Mouse (Mus musculus): ENCODE data around the gene 2810004N23Rik. TPM values are rescaled to one million over a fixed set of nuclear protein-coding genes. Genes with fewer than 3 reads are reported as not detected.

2810004N23Rik gene
- polyA plus RNA-seq, 1 experiment from 2014 or later, result 22.0 TPM

DNA sequence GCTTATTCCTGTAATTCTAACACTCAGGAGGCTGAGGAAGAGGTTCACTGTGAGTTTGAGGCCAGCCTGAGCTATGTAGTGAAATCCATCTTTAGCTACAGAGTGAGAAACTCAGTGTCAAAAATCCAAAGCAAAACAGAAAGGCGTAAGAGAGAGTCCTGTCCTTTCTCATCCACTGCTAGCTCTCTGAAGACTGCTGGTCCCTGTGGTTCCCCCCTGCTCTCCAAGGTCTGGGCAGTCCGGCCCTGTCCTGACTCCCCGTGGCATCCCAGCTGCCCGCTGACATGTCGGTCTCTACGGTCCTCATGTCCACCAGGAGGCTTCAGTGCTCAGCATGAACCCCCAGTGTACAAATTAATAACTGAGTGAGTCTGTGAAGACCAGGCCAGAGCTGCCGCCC, 26.6 kb downstream of the 2810004N23Rik start:
- Histone ChIP-seq H3K4me1 (0 out of 2 replicates have a peak, but pooled peaks cover 6% of the 10 kb centered on the region), H3K27ac (replicated peaks) (no peak overlapping the region), H3K4me2 (no peak overlapping the region), H3K9me3 (replicated peaks) (no peaks in the 10 kb centered on the region), H3K27me3 (replicated peaks) (no peaks in the 10 kb centered on the region), H3K4me3 (replicated peaks) (no peak overlapping the region), H3K9ac (replicated peaks) (no peak overlapping the region), H3K36me3 (peaks cover 36% of the 10 kb centered on the region)
- WGBS, result 82% methylated on average over 7 of the region's 7 CpGs
- no peak for ATAC-seq (ENCODE audit: low FRiP score)

DNA sequence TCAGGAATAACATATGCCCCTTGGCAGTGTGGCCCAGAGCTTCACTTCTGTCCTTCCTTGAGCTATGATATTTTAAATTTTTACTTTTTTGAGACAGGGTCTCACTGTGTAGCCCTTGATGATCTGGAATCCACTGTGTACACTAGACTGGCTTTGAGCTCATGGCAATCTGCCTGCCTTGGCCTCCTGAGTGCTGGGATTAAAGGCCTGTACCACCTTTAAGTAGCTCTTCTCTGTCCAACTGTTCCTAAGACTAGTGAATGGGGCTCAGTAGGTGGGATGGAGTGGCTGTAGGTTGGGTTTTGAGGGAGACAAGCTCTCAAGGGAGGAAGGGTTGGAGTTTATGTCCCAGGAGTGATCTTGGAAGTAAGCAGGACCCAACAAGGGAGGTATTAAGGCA, 27.1 kb downstream of the 2810004N23Rik start:
- H3K9me3 ChIP-seq (replicated peaks), result no peaks in the 10 kb centered on the region

DNA sequence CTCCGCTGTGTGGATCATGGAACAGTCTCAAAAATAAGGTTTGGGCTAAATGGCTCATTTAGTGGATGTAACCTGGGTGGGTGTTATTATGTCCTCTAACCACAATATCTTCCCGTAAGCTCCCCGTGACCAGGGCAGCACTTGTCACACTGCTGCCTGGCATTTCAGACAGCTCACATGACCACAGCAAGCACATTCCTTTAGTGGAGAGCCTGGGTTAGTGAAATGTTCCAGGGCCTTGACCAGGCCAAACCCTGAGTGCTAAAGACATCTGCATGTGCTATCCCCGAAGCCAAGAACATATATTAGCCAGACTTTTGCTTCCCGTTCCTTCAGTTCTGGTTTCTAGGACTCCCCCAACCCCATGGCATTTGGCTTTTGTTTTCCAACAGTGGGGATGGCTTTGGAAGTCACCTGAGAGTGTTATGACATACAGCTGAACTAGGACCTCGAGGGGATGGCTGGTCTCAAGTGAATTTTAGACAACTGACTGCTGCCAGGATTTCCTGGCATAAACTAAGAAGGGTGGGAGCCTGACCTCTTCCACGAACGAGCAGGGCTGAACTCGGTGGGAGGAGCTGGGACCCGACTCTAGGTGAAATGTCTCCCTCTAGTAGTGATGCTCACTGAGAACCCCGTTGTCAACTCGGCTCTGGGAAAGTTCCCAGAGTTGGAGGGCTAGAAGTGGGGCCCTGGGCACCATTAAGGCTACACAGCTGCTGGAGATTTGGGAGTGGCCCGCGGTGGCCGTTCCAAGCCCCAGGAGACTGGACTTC, 29.3 kb downstream of the 2810004N23Rik start:
- H3K9me3 ChIP-seq (replicated peaks), result no peaks in the 10 kb centered on the region
- no peak for ATAC-seq (ENCODE audit: low FRiP score)
- H3K27me3 ChIP-seq (replicated peaks), result no peaks in the 10 kb centered on the region
- no peak overlapping the region for H3K27ac ChIP-seq (replicated peaks)
- H3K4me1 ChIP-seq, result 0 out of 2 replicates have a peak, but pooled peaks cover 6% of the 10 kb centered on the region
- H3K36me3 ChIP-seq, result peaks cover 35% of the 10 kb centered on the region
- 47% methylated on average over 15 of the region's 15 CpGs for WGBS
- H3K4me2 ChIP-seq, result peak overlapping the region; percentile 17; the same call in 1 of the 2 replicates
- no peak overlapping the region for H3K4me3 ChIP-seq (replicated peaks)
- H3K9ac ChIP-seq (replicated peaks), result no peak overlapping the region

More for the DNA sequence above, 27.1 kb downstream of the 2810004N23Rik start:
- Histone ChIP-seq H3K27me3 (replicated peaks) (no peaks in the 10 kb centered on the region), H3K27ac (replicated peaks) (no peak overlapping the region), H3K9ac (replicated peaks) (no peak overlapping the region), H3K4me1 (0 out of 2 replicates have a peak, but pooled peaks cover 6% of the 10 kb centered on the region), H3K4me2 (no peak overlapping the region), H3K4me3 (replicated peaks) (no peak overlapping the region), H3K36me3 (peaks cover 32% of the 10 kb centered on the region)
- ATAC-seq (ENCODE audit: low FRiP score), result no peak

DNA sequence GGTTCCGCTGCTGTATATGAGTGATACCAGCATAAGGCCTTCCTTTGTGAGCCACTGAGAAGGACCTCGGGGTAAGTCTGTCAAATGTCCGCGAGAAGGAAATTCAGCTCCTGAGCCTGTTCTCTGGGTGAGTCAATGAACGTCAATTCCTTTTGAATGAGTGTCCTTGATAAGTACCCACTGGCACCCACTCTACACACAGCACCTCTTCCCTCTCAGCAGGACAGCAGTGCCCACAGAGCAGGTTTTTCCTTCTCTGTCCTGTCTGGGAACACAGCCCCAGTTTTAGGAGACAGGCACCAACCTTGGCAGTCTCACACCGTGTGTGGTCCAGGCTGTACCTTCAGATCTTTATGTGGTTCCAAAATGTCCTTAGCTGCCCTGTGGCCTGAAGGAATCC, 31.0 kb downstream of the 2810004N23Rik start:
- H3K4me3 ChIP-seq (replicated peaks), result no peak overlapping the region
- WGBS, result 84% methylated on average over 6 of the region's 6 CpGs
- no peak for ATAC-seq (ENCODE audit: low FRiP score)

DNA sequence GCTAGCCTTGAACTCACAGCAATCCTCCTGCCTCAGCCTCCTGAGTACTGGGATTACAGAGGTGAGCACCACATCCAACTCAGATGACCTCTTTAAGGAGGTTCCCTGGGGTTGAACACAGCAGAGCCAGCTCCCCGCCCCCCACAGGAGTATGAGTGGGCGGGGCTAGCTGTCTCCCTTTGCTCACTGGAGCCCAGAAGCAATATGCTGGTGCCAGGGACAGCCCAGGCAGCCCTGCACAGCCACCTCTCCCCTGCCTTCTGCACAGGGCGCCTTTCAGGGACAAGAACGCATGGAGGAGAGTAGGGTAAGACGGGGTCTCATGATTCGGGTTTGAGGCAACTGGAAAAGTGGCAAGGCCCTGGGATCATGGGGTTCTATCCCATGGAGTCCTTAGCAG, 31.4 kb downstream of the 2810004N23Rik start:
- 80% methylated on average over 6 of the region's 6 CpGs for WGBS

More for the DNA sequence above, 31.0 kb downstream of the 2810004N23Rik start:
- no peak overlapping the region for H3K27ac ChIP-seq (replicated peaks)
- peaks cover 9% of the 10 kb centered on the region; the same call in 1 of the 2 replicates for H3K4me1 ChIP-seq
- peaks cover 36% of the 10 kb centered on the region for H3K36me3 ChIP-seq
- no peaks in the 10 kb centered on the region for H3K9me3 ChIP-seq (replicated peaks)
- H3K27me3 ChIP-seq (replicated peaks), result no peaks in the 10 kb centered on the region
- H3K4me2 ChIP-seq, result no peak overlapping the region
- no peak overlapping the region for H3K9ac ChIP-seq (replicated peaks)

DNA sequence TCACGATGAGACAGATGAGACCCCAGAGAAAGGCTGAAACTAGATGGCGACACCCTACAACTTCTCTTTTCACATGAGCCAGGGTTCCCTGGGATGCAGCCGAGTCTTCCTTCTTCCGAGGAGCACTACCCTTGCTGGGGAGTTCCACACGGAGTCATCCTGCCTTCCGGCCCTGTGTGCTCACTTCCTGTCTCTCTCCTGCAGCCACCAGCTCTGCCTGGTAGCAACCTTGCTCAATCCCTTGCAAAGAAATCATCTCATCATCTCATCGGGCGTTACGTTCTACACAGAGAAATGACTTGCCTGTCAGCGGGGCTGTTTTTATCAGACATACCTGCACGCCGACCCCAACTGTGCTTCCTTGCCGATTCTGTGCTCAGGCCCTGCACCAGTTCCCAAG, 32.9 kb downstream of the 2810004N23Rik start:
- Histone ChIP-seq H3K4me2 (no peak overlapping the region), H3K4me1 (peaks cover 11% of the 10 kb centered on the region; the same call in 1 of the 2 replicates), H3K4me3 (replicated peaks) (no peak overlapping the region), H3K9ac (replicated peaks) (no peak overlapping the region), H3K36me3 (peaks cover 49% of the 10 kb centered on the region), H3K27ac (replicated peaks) (no peak overlapping the region), H3K27me3 (replicated peaks) (no peaks in the 10 kb centered on the region), H3K9me3 (replicated peaks) (no peaks in the 10 kb centered on the region)
- ATAC-seq (ENCODE audit: low FRiP score), result no peak
- 86% methylated on average over 13 of the region's 13 CpGs for WGBS

More for the DNA sequence above, 31.4 kb downstream of the 2810004N23Rik start:
- Histone ChIP-seq H3K9ac (replicated peaks) (no peak overlapping the region), H3K4me2 (no peak overlapping the region), H3K9me3 (replicated peaks) (no peaks in the 10 kb centered on the region), H3K36me3 (peaks cover 41% of the 10 kb centered on the region), H3K27ac (replicated peaks) (no peak overlapping the region), H3K4me1 (peaks cover 9% of the 10 kb centered on the region; the same call in 1 of the 2 replicates), H3K4me3 (replicated peaks) (no peak overlapping the region), H3K27me3 (replicated peaks) (no peaks in the 10 kb centered on the region)
- no peak for ATAC-seq (ENCODE audit: low FRiP score)

DNA sequence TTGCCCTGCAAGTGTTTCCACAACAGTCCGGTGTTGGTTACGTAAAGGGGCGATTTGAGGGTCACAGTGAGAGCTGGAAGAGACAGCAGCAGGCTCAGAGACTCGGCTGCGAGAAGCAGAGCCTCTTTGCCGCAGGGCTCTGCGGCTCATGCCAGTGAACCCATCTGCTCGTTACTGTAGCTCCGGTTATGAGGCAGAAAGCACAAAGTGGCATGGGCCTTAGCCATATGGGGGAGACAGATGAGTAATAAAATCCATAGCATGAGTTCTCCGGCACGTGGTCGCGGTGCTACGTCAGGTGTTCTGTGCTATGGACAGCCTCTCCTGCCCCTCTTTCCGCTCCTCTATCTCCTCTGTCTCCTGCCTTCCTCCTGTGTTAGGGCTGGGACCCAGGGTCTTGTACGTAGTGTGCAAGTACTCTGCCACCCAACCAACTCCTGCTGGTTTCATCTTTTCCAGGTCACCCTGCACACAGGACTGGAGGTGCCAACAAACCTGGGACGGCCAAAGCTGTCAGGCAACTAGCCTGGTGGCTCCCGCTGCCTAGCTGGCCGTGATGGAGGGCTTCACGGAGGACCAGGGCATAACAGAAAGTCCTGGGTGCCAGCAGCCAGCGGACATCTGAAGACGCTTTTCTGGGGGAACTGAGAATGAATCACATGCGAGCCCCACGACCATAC, 34.2 kb downstream of the 2810004N23Rik start:
- H3K27ac ChIP-seq (replicated peaks), result no peak overlapping the region
- ATAC-seq (ENCODE audit: low FRiP score), result no peak
- no peak overlapping the region for H3K9ac ChIP-seq (replicated peaks)
- 78% methylated on average over 24 of the region's 24 CpGs for WGBS
- no peaks in the 10 kb centered on the region for H3K27me3 ChIP-seq (replicated peaks)
- H3K4me1 ChIP-seq, result peaks cover 7% of the 10 kb centered on the region; the same call in 1 of the 2 replicates
- no peaks in the 10 kb centered on the region for H3K9me3 ChIP-seq (replicated peaks)
- no peak overlapping the region for H3K4me2 ChIP-seq
- peaks cover 61% of the 10 kb centered on the region for H3K36me3 ChIP-seq
- no peak overlapping the region for H3K4me3 ChIP-seq (replicated peaks)

DNA sequence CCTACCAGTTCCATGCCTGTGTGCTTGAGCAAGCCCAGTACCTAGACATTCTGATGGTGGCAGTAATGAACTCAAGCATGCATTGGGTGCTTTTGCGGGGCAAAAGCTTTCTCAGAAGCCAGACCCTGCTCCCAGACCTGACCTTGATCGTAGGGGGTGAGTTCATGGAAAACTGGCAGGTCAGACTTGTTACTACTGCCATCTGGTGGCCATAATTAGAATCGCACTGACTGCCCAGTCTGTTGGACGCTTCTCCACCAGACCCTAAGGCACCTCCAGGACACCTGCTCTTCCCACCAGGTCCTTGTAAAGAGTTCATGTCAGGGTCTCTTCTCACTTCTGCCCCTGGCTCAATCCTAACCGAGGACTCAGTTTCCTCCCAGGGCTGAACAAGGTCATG, 35.5 kb downstream of the 2810004N23Rik start:
- Histone ChIP-seq H3K27ac (replicated peaks) (no peak overlapping the region), H3K4me1 (peaks cover 5% of the 10 kb centered on the region; the same call in 1 of the 2 replicates), H3K4me3 (replicated peaks) (no peak overlapping the region), H3K9ac (replicated peaks) (no peak overlapping the region), H3K9me3 (replicated peaks) (no peaks in the 10 kb centered on the region), H3K27me3 (replicated peaks) (no peaks in the 10 kb centered on the region), H3K36me3 (peaks cover 73% of the 10 kb centered on the region), H3K4me2 (no peak overlapping the region)
- WGBS, result 3% methylated on average over 5 of the region's 5 CpGs
- ATAC-seq (ENCODE audit: low FRiP score), result no peak

DNA sequence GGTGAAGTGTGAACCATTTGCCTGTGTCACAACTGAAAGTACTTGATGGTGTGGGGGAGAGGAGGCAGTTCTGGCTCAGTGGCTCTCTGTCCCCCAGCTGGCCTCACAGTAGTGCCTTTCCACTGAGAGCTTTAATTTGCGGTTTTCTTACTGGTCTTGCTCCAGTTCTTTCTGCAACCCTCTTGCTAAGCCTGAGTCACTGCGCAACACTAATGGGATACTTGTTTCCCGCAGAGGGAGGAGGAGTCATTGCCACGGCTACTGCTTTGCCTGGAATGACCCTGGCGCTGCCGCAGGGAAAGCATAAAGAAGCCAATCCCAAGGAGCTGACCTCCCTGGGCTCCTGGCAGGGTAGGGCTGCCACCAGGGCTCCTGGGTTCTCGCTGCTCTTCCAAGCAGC, 36.3 kb downstream of the 2810004N23Rik start:
- WGBS, result 26% methylated on average over 7 of the region's 7 CpGs
- H3K27me3 ChIP-seq (replicated peaks), result no peaks in the 10 kb centered on the region
- H3K4me3 ChIP-seq (replicated peaks), result no peak overlapping the region
- no peaks in the 10 kb centered on the region for H3K9me3 ChIP-seq (replicated peaks)
- H3K36me3 ChIP-seq, result peaks cover 78% of the 10 kb centered on the region
- H3K4me2 ChIP-seq, result no peak overlapping the region
- no peak overlapping the region for H3K27ac ChIP-seq (replicated peaks)
- H3K4me1 ChIP-seq, result peaks cover 5% of the 10 kb centered on the region; the same call in 1 of the 2 replicates
- ATAC-seq (ENCODE audit: low FRiP score), result no peak
- no peak overlapping the region for H3K9ac ChIP-seq (replicated peaks)

DNA sequence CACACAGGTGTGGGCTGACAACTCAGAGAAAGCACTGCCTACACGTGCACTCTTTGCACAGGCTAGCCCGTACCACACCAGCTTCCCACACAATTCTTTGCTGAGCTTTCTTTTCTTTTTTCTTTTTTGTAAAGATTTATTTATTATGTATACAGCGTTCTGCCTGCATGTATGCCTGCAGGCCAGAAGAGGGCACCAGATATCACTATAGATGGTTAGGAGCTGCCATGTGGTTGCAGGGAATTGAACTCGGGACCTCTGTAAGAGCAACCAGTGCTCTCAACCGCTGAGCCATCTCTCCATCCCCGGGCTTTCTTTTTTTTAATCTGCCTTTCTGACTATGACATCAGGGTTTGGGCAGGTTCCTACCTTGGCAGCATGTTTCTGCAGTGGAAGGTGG, 39.4 kb downstream of the 2810004N23Rik start:
- Histone ChIP-seq H3K27ac (replicated peaks) (no peak overlapping the region), H3K4me3 (replicated peaks) (no peak overlapping the region), H3K9me3 (replicated peaks) (no peaks in the 10 kb centered on the region), H3K27me3 (replicated peaks) (no peaks in the 10 kb centered on the region), H3K36me3 (peaks cover 72% of the 10 kb centered on the region), H3K4me1 (peaks cover 5% of the 10 kb centered on the region; the same call in 1 of the 2 replicates), H3K9ac (replicated peaks) (no peak overlapping the region), H3K4me2 (no peak overlapping the region)
- no peak for ATAC-seq (ENCODE audit: low FRiP score)
- WGBS, result 76% methylated on average over 6 of the region's 6 CpGs

DNA sequence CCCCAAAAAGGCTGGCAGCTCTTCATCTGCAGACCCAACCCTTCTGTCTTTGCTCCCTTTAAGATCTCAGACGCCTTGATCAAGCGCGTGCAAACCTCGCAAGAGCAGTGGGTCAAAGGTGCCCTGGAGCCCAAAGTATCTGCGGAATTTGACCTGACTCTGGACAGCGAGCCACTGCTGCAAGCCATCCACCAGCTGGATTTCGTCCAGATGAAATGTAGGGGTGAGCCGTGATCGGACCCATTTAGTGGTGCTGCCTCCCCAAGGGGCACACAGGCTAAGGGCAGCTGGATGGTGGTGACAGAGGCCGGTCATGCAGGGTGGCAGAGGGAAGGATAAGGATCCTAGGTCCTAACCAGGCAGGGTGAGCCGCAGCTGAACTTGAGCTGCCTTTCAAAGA, 42.8 kb downstream of the 2810004N23Rik start:
- H3K9ac ChIP-seq (replicated peaks), result no peak overlapping the region
- H3K4me2 ChIP-seq, result no peak overlapping the region
- no peak overlapping the region for H3K27ac ChIP-seq (replicated peaks)
- H3K4me3 ChIP-seq (replicated peaks), result no peak overlapping the region
- no peaks in the 10 kb centered on the region for H3K4me1 ChIP-seq
- peaks cover 78% of the 10 kb centered on the region for H3K36me3 ChIP-seq
- no peak for ATAC-seq (ENCODE audit: low FRiP score)
- 77% methylated on average over 11 of the region's 11 CpGs for WGBS
- H3K27me3 ChIP-seq (replicated peaks), result no peaks in the 10 kb centered on the region
- H3K9me3 ChIP-seq (replicated peaks), result no peaks in the 10 kb centered on the region

Data from neural tube, embryonic 15.5 days (tissue).